Mouse (Mus musculus) cortical plate, adult 2 months (tissue): ENCODE data around the gene Gngt2.

Source experiments
- CTCF ChIP-seq: fragments of 200-500 bp; IDR thresholded peaks from 2 replicates; pipeline ENCODE4 v1.5.1; 2011; ENCODE audit warnings: mild to moderate bottlenecking, control low read depth, low read length; ENCODE audit not compliant: insufficient read depth; ENCODE audit errors: extremely low read depth
- POLR2A ChIP-seq: fragments of 200-500 bp; IDR thresholded peaks from 2 replicates; pipeline ENCODE4 v1.6.1; 2011; ENCODE audit warnings: mild to moderate bottlenecking, low read length, control low read depth; ENCODE audit not compliant: insufficient read depth; ENCODE audit errors: extremely low read depth

DNA sequence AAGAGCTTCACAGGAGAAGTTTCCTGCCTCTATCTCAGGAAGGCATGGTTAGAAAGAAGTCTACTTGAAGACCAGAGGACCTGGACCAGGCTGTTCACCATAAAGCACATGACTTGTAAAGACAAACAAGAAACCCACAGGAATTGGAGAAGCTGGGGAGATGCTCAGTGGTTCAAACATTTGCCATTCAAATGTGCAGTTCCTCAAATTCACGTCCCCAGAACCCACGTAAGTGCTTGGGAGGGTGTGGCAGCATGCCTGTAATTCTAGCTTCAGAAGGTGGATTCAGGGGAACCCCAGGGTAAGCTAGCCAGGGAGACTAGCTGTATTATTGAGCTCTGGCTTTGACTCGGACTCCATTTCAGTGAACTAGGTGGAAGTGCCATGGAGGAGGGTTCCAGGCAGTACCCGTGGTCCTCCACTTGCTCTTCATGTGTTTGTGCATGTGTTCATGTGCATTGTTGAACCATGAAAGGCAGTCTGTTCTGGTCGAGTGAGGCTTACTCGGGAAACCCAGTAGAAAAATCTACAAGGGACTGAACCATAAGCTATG, 33.0 kb downstream of the Gngt2 start:
- no peak for TF ChIP-seq POLR2A
- no peak for TF ChIP-seq CTCF
